Mouse (Mus musculus): Measurements from ENCODE around the gene Flt4. TPM values are rescaled to one million over a fixed set of nuclear protein-coding genes. Genes with fewer than 3 reads are reported as not detected.

Gene Flt4
- polyA plus RNA-seq, 1 experiment from 2014 or later = 5.4 TPM

Other genes starting within 250 kb of the Flt4 start
- not detected in 2 replicates for gene Olfr1389, start 186.2 kb upstream of the Flt4 start, polyA plus RNA-seq (2016; fragmentation: Nextera tagmentation; extraction: Ambion mirVana)
- gene Olfr1388, start 172.6 kb upstream of the Flt4 start, polyA plus RNA-seq (2016; fragmentation: Nextera tagmentation; extraction: Ambion mirVana) = 0.14 and 0.19 TPM in 2 replicates
- not detected in 2 replicates for gene Olfr1387, start 153.9 kb upstream of the Flt4 start, polyA plus RNA-seq (2016; fragmentation: Nextera tagmentation; extraction: Ambion mirVana)
- not detected in 2 replicates for gene Olfr1386, start 144.2 kb upstream of the Flt4 start, polyA plus RNA-seq (2016; fragmentation: Nextera tagmentation; extraction: Ambion mirVana)
- gene Olfr1385, start 120.2 kb upstream of the Flt4 start, polyA plus RNA-seq (2016; fragmentation: Nextera tagmentation; extraction: Ambion mirVana) = not detected in 2 replicates
- not detected in 2 replicates for gene Olfr1384, start 102.5 kb upstream of the Flt4 start, polyA plus RNA-seq (2016; fragmentation: Nextera tagmentation; extraction: Ambion mirVana)
- not detected in 2 replicates for gene Olfr1383, start 89.6 kb upstream of the Flt4 start, polyA plus RNA-seq (2016; fragmentation: Nextera tagmentation; extraction: Ambion mirVana)
- not detected in 2 replicates for gene Olfr1382, start 81.0 kb upstream of the Flt4 start, polyA plus RNA-seq (2016; fragmentation: Nextera tagmentation; extraction: Ambion mirVana)
- gene Olfr1381, start 65.8 kb upstream of the Flt4 start, polyA plus RNA-seq (2016; fragmentation: Nextera tagmentation; extraction: Ambion mirVana) = not detected in 2 replicates
- not detected in 2 replicates for gene Olfr1380, start 52.4 kb upstream of the Flt4 start, polyA plus RNA-seq (2016; fragmentation: Nextera tagmentation; extraction: Ambion mirVana)
- not detected in 2 replicates for gene Scgb3a1, start 54.3 kb downstream of the Flt4 start, polyA plus RNA-seq (2016; fragmentation: Nextera tagmentation; extraction: Ambion mirVana)
- 85.9 and 90.0 TPM in 2 replicates for gene Cnot6, start 103.5 kb downstream of the Flt4 start, polyA plus RNA-seq (2016; fragmentation: Nextera tagmentation; extraction: Ambion mirVana)
- 25.3 and 27.5 TPM in 2 replicates for gene Gfpt2, start 184.9 kb downstream of the Flt4 start, polyA plus RNA-seq (2016; fragmentation: Nextera tagmentation; extraction: Ambion mirVana)
- gene Mapk9, start 237.5 kb downstream of the Flt4 start, polyA plus RNA-seq (2016; fragmentation: Nextera tagmentation; extraction: Ambion mirVana) = 39.3 and 46.2 TPM in 2 replicates